Mouse (Mus musculus): ENCODE measurements around the gene Zscan2. TPM values are rescaled to one million over a fixed set of nuclear protein-coding genes. Genes with fewer than 3 reads are reported as not detected.
A peak's percentile ranks its signal among the peaks of the same experiment; 100 is the strongest.
"Not testable (repeated sequence)": the region's sequence is repeated elsewhere in the genome, so short reads cannot be mapped to it uniquely, and the experiment has no call there.

Zscan2 gene
- total and polyA plus RNA-seq, 3 experiments, result 1.8 to 5.3 (median 4.4) TPM

DNA sequence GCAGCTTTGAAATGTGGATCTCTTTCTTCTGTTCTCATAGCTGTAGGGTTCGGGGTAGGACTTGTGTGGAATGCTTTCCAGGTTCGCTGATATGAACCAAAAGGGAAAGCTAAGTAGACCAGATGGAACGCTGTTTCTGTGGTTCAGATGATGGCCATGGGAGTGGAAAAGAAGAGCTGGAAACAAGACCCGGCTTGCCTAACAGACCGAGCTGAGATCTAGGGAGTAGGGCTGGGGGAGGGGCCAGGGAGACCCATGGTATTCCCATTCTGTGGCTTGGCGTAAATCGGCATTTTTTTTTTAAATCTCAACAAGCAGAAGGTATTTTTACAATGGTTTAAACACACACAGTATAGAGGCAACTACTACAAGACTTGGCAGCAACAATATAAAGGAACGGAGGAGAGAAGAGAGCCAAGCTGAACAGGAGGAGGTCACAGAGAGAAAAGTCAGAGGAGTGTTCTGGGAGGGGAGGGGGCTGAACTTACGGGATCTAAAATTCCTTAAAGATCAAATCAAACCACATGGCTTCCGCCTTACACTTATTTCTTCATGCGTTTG, 34.8 kb upstream of the Zscan2 start, which contains the start of gene Iqgap1:
Gene Iqgap1 (minus strand): TSS at position 132 of the 561 bp plus-strand sequence.
- Histone ChIP-seq H3K36me3 (replicated peaks) (no peaks in the 10 kb centered on the region), H3K9me3 (replicated peaks) (no peaks in the 10 kb centered on the region), H3K4me1 (ENCODE audit: insufficient read depth, low read depth, low read length) (peaks cover 41% of the 10 kb centered on the region), H3K27me3 (ENCODE audit: insufficient read depth, low read length) (peaks cover 2% of the 10 kb centered on the region), H3K4me3 (ENCODE audit: low read depth, low read length) (no peak within 1 kb of the TSS)
- ATAC-seq (ENCODE audit: extremely low read depth, insufficient number of reproducible peaks, low FRiP score, poor library complexity, severe bottlenecking) (no peak), DNase-seq (ENCODE audit: low spot score) (no peak)
- no peak for TF ChIP-seq TAL1 (conservative IDR thresholded peaks at IDR 0.05; ENCODE audit: low read depth, low read length)
- no peak for TF ChIP-seq GATA1 (IDR thresholded peaks at IDR 0.05; ENCODE audit: borderline replicate concordance, low read length)

DNA sequence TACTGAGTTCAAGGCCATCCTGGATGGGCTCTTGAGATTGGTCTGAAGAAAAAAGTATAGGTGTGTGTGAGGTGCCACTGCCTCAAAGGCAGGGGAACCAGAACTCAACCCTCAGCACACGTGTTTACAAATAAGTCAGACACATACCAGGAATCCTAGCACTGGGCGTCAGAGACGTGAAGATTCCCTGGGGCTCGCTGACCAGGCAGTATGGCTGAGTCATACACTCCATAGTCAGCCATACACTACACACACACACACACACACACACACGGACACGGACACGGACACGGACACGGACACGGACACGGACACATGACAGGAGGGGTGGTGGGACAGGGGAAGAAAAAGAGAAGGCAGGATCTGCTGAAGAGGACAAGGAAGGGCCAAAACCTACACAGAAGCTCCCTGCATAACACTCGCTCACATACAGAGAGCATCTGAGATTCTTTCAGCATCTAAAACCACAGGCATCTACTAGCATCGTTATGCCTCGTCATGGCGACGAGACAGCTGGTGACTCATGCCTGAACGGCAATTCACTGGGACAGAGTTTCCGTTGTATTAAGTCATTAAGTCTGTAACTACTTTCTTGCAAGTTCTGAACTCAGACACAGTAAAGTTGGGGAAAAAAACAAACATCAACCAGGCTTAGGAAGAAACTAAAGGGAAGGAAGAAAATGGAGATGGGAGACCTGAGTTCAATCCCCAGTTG, 32.4 kb upstream of the Zscan2 start:
- peaks cover 4% of the 10 kb centered on the region for H3K27me3 ChIP-seq (ENCODE audit: insufficient read depth, low read length)
- H3K4me1 ChIP-seq (ENCODE audit: insufficient read depth, low read depth, low read length), result peaks cover 38% of the 10 kb centered on the region
- H3K4me3 ChIP-seq (ENCODE audit: low read depth, low read length), result no peak overlapping the region
- TF ChIP-seq GATA2 (IDR thresholded peaks at IDR 0.05; ENCODE audit: borderline replicate concordance, low read depth, low read length) (no peak), POLR2AphosphoS5 (IDR thresholded peaks at IDR 0.05; ENCODE audit: insufficient replicate concordance, low read depth, low read length) (no peak), CTCF (IDR thresholded peaks at IDR 0.05; ENCODE audit: low read depth, low read length) (no peak), TAL1 (conservative IDR thresholded peaks at IDR 0.05; ENCODE audit: low read depth, low read length) (no peak), GATA1 (IDR thresholded peaks at IDR 0.05; ENCODE audit: borderline replicate concordance, low read length) (no peak)
- H3K36me3 ChIP-seq (replicated peaks), result no peaks in the 10 kb centered on the region
- DNase-seq (ENCODE audit: low spot score) (peak; percentile 25), ATAC-seq (ENCODE audit: extremely low read depth, insufficient number of reproducible peaks, low FRiP score, poor library complexity, severe bottlenecking) (peak; percentile 25; the same call in 1 of the 2 replicates)
- H3K9me3 ChIP-seq (replicated peaks), result no peaks in the 10 kb centered on the region

GRCm38 (mm10) chr7:80830193-80830803, 30.4 kb upstream of the Zscan2 start:
- no peaks in the 10 kb centered on the region for H3K36me3 ChIP-seq (replicated peaks)
- peaks cover 4% of the 10 kb centered on the region for H3K27me3 ChIP-seq (ENCODE audit: insufficient read depth, low read length)
- DNase-seq (ENCODE audit: low spot score), result no peak
- TF ChIP-seq GATA2 (IDR thresholded peaks at IDR 0.05; ENCODE audit: borderline replicate concordance, low read depth, low read length) (no peak), POLR2AphosphoS5 (IDR thresholded peaks at IDR 0.05; ENCODE audit: insufficient replicate concordance, low read depth, low read length) (no peak), CTCF (IDR thresholded peaks at IDR 0.05; ENCODE audit: low read depth, low read length) (no peak), TAL1 (conservative IDR thresholded peaks at IDR 0.05; ENCODE audit: low read depth, low read length) (no peak), GATA1 (IDR thresholded peaks at IDR 0.05; ENCODE audit: borderline replicate concordance, low read length) (no peak)
- H3K9me3 ChIP-seq (replicated peaks), result no peaks in the 10 kb centered on the region
- no peak overlapping the region for H3K4me3 ChIP-seq (ENCODE audit: low read depth, low read length)
- ATAC-seq (ENCODE audit: extremely low read depth, insufficient number of reproducible peaks, low FRiP score, poor library complexity, severe bottlenecking), result no peak
- H3K4me1 ChIP-seq (ENCODE audit: insufficient read depth, low read depth, low read length), result peaks cover 29% of the 10 kb centered on the region

DNA sequence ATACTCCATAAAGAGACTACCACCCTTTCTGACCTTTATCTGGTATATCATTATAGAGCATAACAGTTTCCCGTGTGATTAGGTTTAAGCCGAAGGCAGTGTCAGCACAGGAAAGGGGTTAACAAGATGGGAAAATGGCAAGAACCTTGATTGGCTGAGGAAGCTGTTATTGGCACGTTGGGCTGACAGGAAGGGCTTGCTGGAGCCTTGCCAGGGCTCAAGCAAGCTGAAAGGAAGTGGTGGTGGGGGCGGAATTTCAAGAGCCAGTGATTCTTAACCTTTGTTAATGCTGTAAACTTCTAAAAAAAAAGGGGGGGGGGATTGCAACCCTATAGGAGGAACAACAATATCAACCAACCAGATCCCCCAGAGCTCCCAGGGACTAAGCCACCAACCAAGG, 28.5 kb upstream of the Zscan2 start:
- ATAC-seq (ENCODE audit: extremely low read depth, insufficient number of reproducible peaks, low FRiP score, poor library complexity, severe bottlenecking) (no peak), DNase-seq (ENCODE audit: low spot score) (peak; percentile 28)
- no peak overlapping the region for H3K4me3 ChIP-seq (ENCODE audit: low read depth, low read length)
- no peaks in the 10 kb centered on the region for H3K36me3 ChIP-seq (replicated peaks)
- peaks cover 4% of the 10 kb centered on the region for H3K27me3 ChIP-seq (ENCODE audit: insufficient read depth, low read length)
- no peaks in the 10 kb centered on the region for H3K9me3 ChIP-seq (replicated peaks)
- H3K4me1 ChIP-seq (ENCODE audit: insufficient read depth, low read depth, low read length), result peaks cover 28% of the 10 kb centered on the region
- no peak for TF ChIP-seq POLR2AphosphoS5 (IDR thresholded peaks at IDR 0.05; ENCODE audit: insufficient replicate concordance, low read depth, low read length)
- no peak for TF ChIP-seq TAL1 (conservative IDR thresholded peaks at IDR 0.05; ENCODE audit: low read depth, low read length)
- no peak for TF ChIP-seq GATA1 (IDR thresholded peaks at IDR 0.05; ENCODE audit: borderline replicate concordance, low read length)
- TF ChIP-seq GATA2 (IDR thresholded peaks at IDR 0.05; ENCODE audit: borderline replicate concordance, low read depth, low read length), result no peak
- TF ChIP-seq CTCF (IDR thresholded peaks at IDR 0.05; ENCODE audit: low read depth, low read length), result no peak

DNA sequence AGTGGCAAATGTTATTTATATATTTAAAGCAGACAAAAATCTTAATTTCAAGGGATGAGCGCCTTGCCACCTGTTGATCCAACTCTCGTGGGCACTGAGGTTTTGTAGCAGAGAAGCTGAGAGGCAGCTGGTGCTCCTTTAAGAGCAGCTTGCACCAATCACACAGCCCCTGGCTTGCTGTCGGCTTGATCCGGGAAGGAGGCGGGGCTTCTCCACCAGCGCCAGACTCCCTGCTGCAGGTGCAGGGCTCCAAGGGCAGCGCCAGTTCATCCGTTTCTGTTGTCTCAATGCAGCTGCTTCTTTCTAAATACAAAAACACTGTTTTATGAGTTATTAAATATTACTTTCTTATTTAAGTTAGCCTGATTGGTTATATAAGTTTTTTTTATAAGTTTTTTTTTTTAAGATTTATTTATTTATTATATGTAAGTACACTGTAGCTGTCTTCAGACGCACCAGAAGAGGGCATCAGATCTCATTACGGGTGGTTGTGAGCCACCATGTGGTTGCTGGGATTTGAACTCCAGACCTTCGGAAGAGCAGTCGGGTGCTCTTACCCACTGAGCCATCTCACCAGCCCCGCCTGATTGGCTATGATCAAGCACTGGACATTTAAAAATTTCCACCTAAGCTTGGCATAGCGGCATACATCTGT, 27.6 kb upstream of the Zscan2 start:
- H3K4me1 ChIP-seq (ENCODE audit: insufficient read depth, low read depth, low read length), result peaks cover 28% of the 10 kb centered on the region
- not testable (repeated sequence) for H3K9me3 ChIP-seq (replicated peaks); H3K27me3 ChIP-seq (ENCODE audit: insufficient read depth, low read length); H3K36me3 ChIP-seq (replicated peaks)
- DNase-seq (ENCODE audit: low spot score) (peak; percentile 69), ATAC-seq (ENCODE audit: extremely low read depth, insufficient number of reproducible peaks, low FRiP score, poor library complexity, severe bottlenecking) (peak; percentile 60; the same call in 1 of the 2 replicates)
- H3K4me3 ChIP-seq (ENCODE audit: low read depth, low read length), result peak overlapping the region; percentile 40; the same call in 1 of the 2 replicates
